Mouse (Mus musculus) adrenal gland, postnatal 10 days (tissue): ENCODE measurements around the gene Ambp. TPM values are rescaled to one million over a fixed set of nuclear protein-coding genes. Genes with fewer than 3 reads are reported as not detected.

Experiments
- DNase-seq: peaks from one replicate; pipeline ENCODE4 v3.0.0; 2021; ENCODE audit warnings: mixed read lengths
- long read RNA-seq, 2 experiments: library from polyadenylated mRNA; stranded (forward); transcript quantifications; one replicate each; pipeline ENCODE4 v2.0.0; 2021
- total RNA-seq, 2 experiments: library from RNA; stranded (reverse); gene quantifications; 2 replicates each; pipeline ENCODE4 v1.2.3; 2021

Gene Ambp
- 100 to 1,000 TPM; 247 to 625 TPM for total RNA-seq
- long read RNA-seq, experiment 1, transcript Ambp-201 (10 exons, 1,268 nt) = major isoform, 855 of 1,016 reads
- long read RNA-seq, experiment 1, partial matches to known transcripts = 124 of 1,016 reads
- long read RNA-seq, experiment 1, other reads (novel, unspliced or antisense) = 37 of 1,016 reads
- long read RNA-seq, experiment 2, transcript Ambp-201 (10 exons, 1,268 nt) = major isoform, 16 of 19 reads
- long read RNA-seq, experiment 2, partial matches to known transcripts = 1 of 19 reads
- long read RNA-seq, experiment 2, other reads (novel, unspliced or antisense) = 2 of 19 reads

GRCm38 (mm10) chr4:63154699-63155098 lies at the start of gene Ambp:
TSS of gene Ambp (minus strand) at chr4:63154799.
- no peak for DNase-seq

- peak; percentile 55 for DNase-seq
These were observed 49.3 kb upstream of the Ambp start for GRCm38 (mm10) chr4:63203874-63204273.

- DNase-seq = peak; percentile 69
These were observed 44.8 kb upstream of the Ambp start for GRCm38 (mm10) chr4:63199366-63199765.

GRCm38 (mm10) chr4:63194366-63194765 lies 39.8 kb upstream of the Ambp start:
- no peak for DNase-seq

- no peak for DNase-seq
These were observed 37.0 kb upstream of the Ambp start for GRCm38 (mm10) chr4:63191641-63192040.

GRCm38 (mm10) chr4:63186281-63186870 lies 31.8 kb upstream of the Ambp start:
- no peak for DNase-seq

- peak; percentile 74 for DNase-seq
These were observed 27.0 kb upstream of the Ambp start for GRCm38 (mm10) chr4:63181556-63181955.

- no peak for DNase-seq
These were observed 17.5 kb upstream of the Ambp start, which contains the start of gene Kif12 for GRCm38 (mm10) chr4:63171969-63172685. TSS of gene Kif12 (minus strand) at chr4:63172131.

GRCm38 (mm10) chr4:63171122-63171521 lies 16.5 kb upstream of the Ambp start:
- no peak for DNase-seq

GRCm38 (mm10) chr4:63170061-63170460 lies 15.5 kb upstream of the Ambp start:
- no peak for DNase-seq

GRCm38 (mm10) chr4:63166323-63166722 lies 11.7 kb upstream of the Ambp start:
- DNase-seq = no peak

- DNase-seq = no peak
These were observed 11.0 kb upstream of the Ambp start for GRCm38 (mm10) chr4:63165636-63166035.

GRCm38 (mm10) chr4:63158961-63159592 lies 4.5 kb upstream of the Ambp start:
- DNase-seq = peak; percentile 92

- no peak for DNase-seq
These were observed 3.6 kb upstream of the Ambp start for GRCm38 (mm10) chr4:63158192-63158591.

- no peak for DNase-seq
These were observed 2.4 kb upstream of the Ambp start for GRCm38 (mm10) chr4:63156726-63157634.

- DNase-seq = no peak
These were observed 997 bp upstream of the Ambp start for GRCm38 (mm10) chr4:63155596-63155995.

GRCm38 (mm10) chr4:63154028-63154427 lies 571 bp downstream of the Ambp start:
- no peak for DNase-seq

- no peak for DNase-seq
These were observed 3.5 kb downstream of the Ambp start for GRCm38 (mm10) chr4:63151127-63151526.

GRCm38 (mm10) chr4:63147268-63147667 lies 7.3 kb downstream of the Ambp start:
- DNase-seq = no peak

GRCm38 (mm10) chr4:63129891-63130624 lies 24.5 kb downstream of the Ambp start:
- DNase-seq = peak; percentile 47
